Mouse (Mus musculus) kidney, adult 8-10 months (tissue): ENCODE measurements around the gene Pcnx2.

ENCODE experiments used
- DNase-seq, 2 experiments: peaks; one replicate each; pipeline ENCODE4 v3.0.0; 2022

Gene Pcnx2

GRCm38 (mm10) chr8:125897868-125898788, at the start of gene Pcnx2:
Pcnx2 (minus strand) TSS chr8:125898317.
- DNase-seq = no peak

- no peak for DNase-seq
Observed at GRCm38 (mm10) chr8:125944511-125944910, 46.4 kb upstream of the Pcnx2 start.

GRCm38 (mm10) chr8:125935649-125936048, 37.5 kb upstream of the Pcnx2 start:
- DNase-seq = peak in 1 of 2 experiments; percentile 76

GRCm38 (mm10) chr8:125931822-125932221, 33.7 kb upstream of the Pcnx2 start:
- DNase-seq = no peak

GRCm38 (mm10) chr8:125930276-125931046, 32.3 kb upstream of the Pcnx2 start:
- DNase-seq = peak; percentile 68 to 84

- DNase-seq = no peak
Observed at GRCm38 (mm10) chr8:125926636-125927035, 28.5 kb upstream of the Pcnx2 start.

- DNase-seq = peak in 1 of 2 experiments; percentile 49
Observed at GRCm38 (mm10) chr8:125922333-125922732, 24.2 kb upstream of the Pcnx2 start.

GRCm38 (mm10) chr8:125920761-125921160, 22.6 kb upstream of the Pcnx2 start:
- DNase-seq = peak; percentile 37 to 41

GRCm38 (mm10) chr8:125920281-125920680, 22.2 kb upstream of the Pcnx2 start:
- no peak for DNase-seq

GRCm38 (mm10) chr8:125919560-125919959, 21.4 kb upstream of the Pcnx2 start:
- DNase-seq = no peak

GRCm38 (mm10) chr8:125918719-125919118, 20.6 kb upstream of the Pcnx2 start:
- DNase-seq = no peak

- DNase-seq = no peak
Observed at GRCm38 (mm10) chr8:125917013-125917412, 18.9 kb upstream of the Pcnx2 start.

GRCm38 (mm10) chr8:125914386-125914785, 16.3 kb upstream of the Pcnx2 start:
- DNase-seq = no peak

GRCm38 (mm10) chr8:125913206-125913605, 15.1 kb upstream of the Pcnx2 start:
- no peak for DNase-seq

GRCm38 (mm10) chr8:125911229-125911580, 13.1 kb upstream of the Pcnx2 start:
- DNase-seq = peak in 1 of 2 experiments; percentile 32

- DNase-seq = no peak
Observed at GRCm38 (mm10) chr8:125910365-125911228, 12.5 kb upstream of the Pcnx2 start, which contains the start of gene Map3k21. Map3k21 (plus strand) TSS chr8:125910450.

GRCm38 (mm10) chr8:125909661-125910364, 11.7 kb upstream of the Pcnx2 start:
- peak; percentile 94 to 98 for DNase-seq

GRCm38 (mm10) chr8:125907311-125907710, 9.2 kb upstream of the Pcnx2 start:
- DNase-seq = no peak

GRCm38 (mm10) chr8:125905341-125905740, 7.2 kb upstream of the Pcnx2 start:
- DNase-seq = no peak

- DNase-seq = no peak
Observed at GRCm38 (mm10) chr8:125902521-125902920, 4.4 kb upstream of the Pcnx2 start.

- no peak for DNase-seq
Observed at GRCm38 (mm10) chr8:125901167-125901566, 3.0 kb upstream of the Pcnx2 start.

- peak in 1 of 2 experiments; percentile 57 for DNase-seq
Observed at GRCm38 (mm10) chr8:125898899-125899298, 782 bp upstream of the Pcnx2 start.
